Mouse (Mus musculus): Measurements from ENCODE around the gene Gm49353. TPM values are rescaled to one million over a fixed set of nuclear protein-coding genes. Genes with fewer than 3 reads are reported as not detected.

Gene Gm49353
- polyA plus RNA-seq, 1 experiment = not detected

DNA sequence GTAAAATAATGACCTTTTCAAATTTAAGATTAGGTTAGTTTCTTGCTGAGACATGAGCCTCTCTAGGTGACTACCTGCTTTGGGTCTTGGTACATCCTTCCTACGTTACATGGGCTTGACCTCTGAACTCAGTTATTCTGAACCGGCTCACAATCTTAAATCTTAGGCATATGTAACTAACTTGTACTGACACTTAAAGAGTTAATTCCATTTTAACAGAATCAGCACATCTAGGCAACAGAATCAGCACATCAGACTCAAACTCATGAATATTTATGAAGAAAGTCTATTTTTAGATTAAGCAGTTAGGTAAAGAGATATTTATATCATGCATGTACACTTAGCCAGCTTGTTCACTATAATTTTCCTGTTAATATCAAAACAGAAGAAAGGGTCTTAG, 18.7 kb downstream of the Gm49353 start:
- no peak overlapping the region for H3K4me3 ChIP-seq (ENCODE audit: insufficient read depth, low read depth, low read length)

DNA sequence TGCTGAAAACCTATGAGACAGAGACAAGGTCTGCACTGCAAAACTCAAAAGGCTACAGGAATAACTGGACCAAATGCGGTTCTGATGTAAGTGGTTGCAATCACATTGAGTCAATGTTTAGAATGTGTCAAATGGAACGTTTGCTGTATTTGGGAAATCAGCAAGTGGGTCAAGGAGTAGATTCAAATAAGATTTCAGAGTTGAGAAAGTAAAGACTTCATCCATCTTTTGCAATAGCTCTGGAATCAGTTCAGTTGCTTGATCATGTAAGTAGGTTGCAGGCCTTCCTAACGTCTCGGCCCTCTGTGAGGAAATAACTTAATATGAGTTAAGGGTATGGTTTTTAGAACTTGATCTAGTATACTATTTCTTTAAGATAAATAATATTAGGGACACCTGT, 26.6 kb downstream of the Gm49353 start:
- no peak overlapping the region for H3K27ac ChIP-seq (ENCODE audit: insufficient read depth, low read depth, low read length)
- WGBS = 89% methylated on average over 4 of the region's 4 CpGs
- TF ChIP-seq CTCF (IDR thresholded peaks at IDR 0.05; ENCODE audit: insufficient read depth, low read depth, low read length) (no peak), POLR2A (IDR thresholded peaks at IDR 0.05; ENCODE audit: insufficient read depth, low read depth, low read length) (no peak)
- no peaks in the 10 kb centered on the region for H3K4me1 ChIP-seq (ENCODE audit: control insufficient read depth, insufficient read depth, low read length)
- no peak overlapping the region for H3K4me3 ChIP-seq (ENCODE audit: insufficient read depth, low read depth, low read length)

More for the DNA sequence above, 18.7 kb downstream of the Gm49353 start:
- Histone ChIP-seq H3K4me1 (ENCODE audit: control insufficient read depth, insufficient read depth, low read length) (no peaks in the 10 kb centered on the region), H3K27ac (ENCODE audit: insufficient read depth, low read depth, low read length) (no peak overlapping the region)
- 76% methylated on average over 2 of the region's 2 CpGs for WGBS
- TF ChIP-seq CTCF (IDR thresholded peaks at IDR 0.05; ENCODE audit: insufficient read depth, low read depth, low read length) (no peak), POLR2A (IDR thresholded peaks at IDR 0.05; ENCODE audit: insufficient read depth, low read depth, low read length) (no peak)

- Histone ChIP-seq H3K4me3 (ENCODE audit: insufficient read depth, low read depth, low read length) (no peak overlapping the region), H3K27ac (ENCODE audit: insufficient read depth, low read depth, low read length) (no peak overlapping the region), H3K4me1 (ENCODE audit: control insufficient read depth, insufficient read depth, low read length) (no peaks in the 10 kb centered on the region)
- 59% methylated on average over 2 of the region's 2 CpGs for WGBS
- TF ChIP-seq POLR2A (IDR thresholded peaks at IDR 0.05; ENCODE audit: insufficient read depth, low read depth, low read length) (no peak), CTCF (IDR thresholded peaks at IDR 0.05; ENCODE audit: insufficient read depth, low read depth, low read length) (no peak)
These were observed 32.5 kb downstream of the Gm49353 start for GRCm38 (mm10) chr10:29231208-29231607.

Other genes starting within 250 kb of the Gm49353 start
- not detected in 2 replicates for gene 2310057J18Rik, start 212.7 kb upstream of the Gm49353 start, polyA plus RNA-seq (2012; ENCODE audit: insufficient read depth, insufficient read length, low replicate concordance, missing spikeins)
- not detected in 2 replicates for gene Soga3, start 55.1 kb upstream of the Gm49353 start, polyA plus RNA-seq (2012; ENCODE audit: insufficient read depth, insufficient read length, low replicate concordance, missing spikeins)
- gene 9330159F19Rik, start 12.7 kb downstream of the Gm49353 start, polyA plus RNA-seq (2012; ENCODE audit: insufficient read depth, insufficient read length, low replicate concordance, missing spikeins) = not detected in 2 replicates
- gene Echdc1, start 114.2 kb downstream of the Gm49353 start, polyA plus RNA-seq (2012; ENCODE audit: insufficient read depth, insufficient read length, low replicate concordance, missing spikeins) = not detected in 2 replicates
- gene Rnf146, start 163.5 kb downstream of the Gm49353 start, polyA plus RNA-seq (2012; ENCODE audit: insufficient read depth, insufficient read length, low replicate concordance, missing spikeins) = not detected in 2 replicates

All from olfactory bulb, adult 2 months (tissue).